Mouse (Mus musculus): Measurements from ENCODE around the gene Epha8. TPM values are rescaled to one million over a fixed set of nuclear protein-coding genes. Genes with fewer than 3 reads are reported as not detected.

The Epha8 gene
- polyA plus RNA-seq (2015; fragmentation: Nextera tagmentation; extraction: Ambion mirVana), result 0.07 and 0.08 TPM in 2 replicates

- WGBS, result 1% methylated on average over 59 of the region's 75 CpGs
- Histone ChIP-seq H3K4me2 (peak within 1 kb of the TSS; percentile 73), H3K9ac (peak within 1 kb of the TSS; percentile 58; the same call in 1 of the 2 replicates), H3K27me3 (replicated peaks) (peaks cover 99% of the 10 kb centered on the region), H3K4me3 (peak within 1 kb of the TSS; percentile 50), H3K9me3 (no peaks in the 10 kb centered on the region), H3K36me3 (no peaks in the 10 kb centered on the region), H3K4me1 (peaks cover 9% of the 10 kb centered on the region; the same call in 1 of the 2 replicates), H3K27ac (replicated peaks) (no peak within 1 kb of the TSS)
- no peak for ATAC-seq (ENCODE audit: extremely low read depth, insufficient number of reproducible peaks, low FRiP score, low TSS enrichment)
Observed at GRCm38 (mm10) chr4:136956751-136957446, at the start of gene Epha8. TSS of gene Epha8 (minus strand) at chr4:136956816.

GRCm38 (mm10) chr4:137001825-137002224 is 45.2 kb upstream of the Epha8 start:
- Histone ChIP-seq H3K36me3 (peaks cover 63% of the 10 kb centered on the region), H3K9ac (no peak overlapping the region), H3K4me1 (no peaks in the 10 kb centered on the region), H3K27ac (replicated peaks) (no peak overlapping the region), H3K4me2 (no peak overlapping the region), H3K9me3 (no peaks in the 10 kb centered on the region), H3K27me3 (replicated peaks) (no peaks in the 10 kb centered on the region), H3K4me3 (no peak overlapping the region)
- 76% methylated on average over 3 of the region's 3 CpGs for WGBS
- no peak for ATAC-seq (ENCODE audit: extremely low read depth, insufficient number of reproducible peaks, low FRiP score, low TSS enrichment)

GRCm38 (mm10) chr4:137001020-137001419 is 44.4 kb upstream of the Epha8 start:
- WGBS, result 92% methylated on average over 7 of the region's 7 CpGs
- H3K9ac ChIP-seq, result no peak overlapping the region

GRCm38 (mm10) chr4:136998371-136998770 is 41.8 kb upstream of the Epha8 start:
- Histone ChIP-seq H3K4me3 (no peak overlapping the region), H3K9me3 (no peaks in the 10 kb centered on the region), H3K4me2 (no peak overlapping the region), H3K36me3 (peaks cover 77% of the 10 kb centered on the region), H3K9ac (no peak overlapping the region), H3K27me3 (replicated peaks) (no peaks in the 10 kb centered on the region), H3K27ac (replicated peaks) (no peak overlapping the region), H3K4me1 (peaks cover 4% of the 10 kb centered on the region; the same call in 1 of the 2 replicates)
- 80% methylated on average over 7 of the region's 7 CpGs for WGBS
- ATAC-seq (ENCODE audit: extremely low read depth, insufficient number of reproducible peaks, low FRiP score, low TSS enrichment), result no peak

More at GRCm38 (mm10) chr4:137001020-137001419, 44.4 kb upstream of the Epha8 start:
- no peaks in the 10 kb centered on the region for H3K9me3 ChIP-seq
- no peak overlapping the region for H3K4me2 ChIP-seq
- no peak overlapping the region for H3K27ac ChIP-seq (replicated peaks)
- H3K4me3 ChIP-seq, result no peak overlapping the region
- H3K27me3 ChIP-seq (replicated peaks), result no peaks in the 10 kb centered on the region
- no peak for ATAC-seq (ENCODE audit: extremely low read depth, insufficient number of reproducible peaks, low FRiP score, low TSS enrichment)
- H3K36me3 ChIP-seq, result peaks cover 63% of the 10 kb centered on the region
- no peaks in the 10 kb centered on the region for H3K4me1 ChIP-seq

GRCm38 (mm10) chr4:136997723-136998345 is 41.2 kb upstream of the Epha8 start:
- Histone ChIP-seq H3K9me3 (no peaks in the 10 kb centered on the region), H3K27me3 (replicated peaks) (no peaks in the 10 kb centered on the region), H3K27ac (replicated peaks) (no peak overlapping the region), H3K4me3 (no peak overlapping the region), H3K9ac (no peak overlapping the region), H3K4me2 (no peak overlapping the region), H3K36me3 (peaks cover 82% of the 10 kb centered on the region), H3K4me1 (peaks cover 5% of the 10 kb centered on the region; the same call in 1 of the 2 replicates)
- 87% methylated on average over 12 of the region's 12 CpGs for WGBS
- ATAC-seq (ENCODE audit: extremely low read depth, insufficient number of reproducible peaks, low FRiP score, low TSS enrichment), result no peak

- Histone ChIP-seq H3K36me3 (peaks cover 91% of the 10 kb centered on the region), H3K9ac (no peak overlapping the region), H3K27ac (replicated peaks) (no peak overlapping the region), H3K4me2 (no peak overlapping the region), H3K4me1 (peaks cover 5% of the 10 kb centered on the region; the same call in 1 of the 2 replicates), H3K27me3 (replicated peaks) (no peaks in the 10 kb centered on the region), H3K4me3 (no peak overlapping the region), H3K9me3 (no peaks in the 10 kb centered on the region)
- no peak for ATAC-seq (ENCODE audit: extremely low read depth, insufficient number of reproducible peaks, low FRiP score, low TSS enrichment)
- WGBS, result 79% methylated on average over 7 of the region's 7 CpGs
Observed at GRCm38 (mm10) chr4:136996933-136997332, 40.3 kb upstream of the Epha8 start.

- 82% methylated on average over 14 of the region's 14 CpGs for WGBS
- Histone ChIP-seq H3K4me3 (no peak overlapping the region), H3K4me1 (peaks cover 5% of the 10 kb centered on the region; the same call in 1 of the 2 replicates), H3K36me3 (peaks cover 96% of the 10 kb centered on the region), H3K27me3 (replicated peaks) (no peaks in the 10 kb centered on the region), H3K27ac (replicated peaks) (no peak overlapping the region), H3K9ac (no peak overlapping the region), H3K4me2 (no peak overlapping the region), H3K9me3 (no peaks in the 10 kb centered on the region)
- no peak for ATAC-seq (ENCODE audit: extremely low read depth, insufficient number of reproducible peaks, low FRiP score, low TSS enrichment)
Observed at GRCm38 (mm10) chr4:136995361-136995760, 38.7 kb upstream of the Epha8 start.

- H3K27me3 ChIP-seq (replicated peaks), result peaks cover 41% of the 10 kb centered on the region
- 57% methylated on average over 9 of the region's 9 CpGs for WGBS
Observed at GRCm38 (mm10) chr4:136981993-136982695, 25.5 kb upstream of the Epha8 start.

GRCm38 (mm10) chr4:136981347-136981746 is 24.7 kb upstream of the Epha8 start:
- ATAC-seq (ENCODE audit: extremely low read depth, insufficient number of reproducible peaks, low FRiP score, low TSS enrichment), result peak; percentile 41; the same call in 1 of the 2 replicates
- 14% methylated on average over 12 of the region's 12 CpGs for WGBS
- H3K36me3 ChIP-seq, result peaks cover 18% of the 10 kb centered on the region
- no peak overlapping the region for H3K9ac ChIP-seq
- no peak overlapping the region for H3K4me2 ChIP-seq
- no peak overlapping the region for H3K4me3 ChIP-seq
- H3K27me3 ChIP-seq (replicated peaks), result peaks cover 48% of the 10 kb centered on the region
- H3K9me3 ChIP-seq, result no peaks in the 10 kb centered on the region
- H3K4me1 ChIP-seq, result no peaks in the 10 kb centered on the region
- no peak overlapping the region for H3K27ac ChIP-seq (replicated peaks)

More at GRCm38 (mm10) chr4:136981993-136982695, 25.5 kb upstream of the Epha8 start:
- Histone ChIP-seq H3K27ac (replicated peaks) (no peak overlapping the region), H3K9me3 (no peaks in the 10 kb centered on the region), H3K9ac (no peak overlapping the region), H3K4me3 (no peak overlapping the region), H3K36me3 (peaks cover 26% of the 10 kb centered on the region), H3K4me1 (no peaks in the 10 kb centered on the region), H3K4me2 (no peak overlapping the region)
- ATAC-seq (ENCODE audit: extremely low read depth, insufficient number of reproducible peaks, low FRiP score, low TSS enrichment), result no peak

GRCm38 (mm10) chr4:136980921-136981320 is 24.3 kb upstream of the Epha8 start:
- no peaks in the 10 kb centered on the region for H3K9me3 ChIP-seq
- WGBS, result 69% methylated on average over 4 of the region's 4 CpGs
- H3K9ac ChIP-seq, result no peak overlapping the region
- H3K4me3 ChIP-seq, result no peak overlapping the region
- H3K4me1 ChIP-seq, result no peaks in the 10 kb centered on the region
- H3K27me3 ChIP-seq (replicated peaks), result peaks cover 53% of the 10 kb centered on the region
- H3K36me3 ChIP-seq, result peaks cover 14% of the 10 kb centered on the region
- H3K4me2 ChIP-seq, result no peak overlapping the region
- H3K27ac ChIP-seq (replicated peaks), result no peak overlapping the region
- no peak for ATAC-seq (ENCODE audit: extremely low read depth, insufficient number of reproducible peaks, low FRiP score, low TSS enrichment)

GRCm38 (mm10) chr4:136977244-136977643 is 20.6 kb upstream of the Epha8 start:
- H3K27ac ChIP-seq (replicated peaks), result no peak overlapping the region
- H3K4me1 ChIP-seq, result no peaks in the 10 kb centered on the region
- no peaks in the 10 kb centered on the region for H3K9me3 ChIP-seq
- H3K27me3 ChIP-seq (replicated peaks), result peaks cover 89% of the 10 kb centered on the region
- H3K4me3 ChIP-seq, result no peak overlapping the region
- ATAC-seq (ENCODE audit: extremely low read depth, insufficient number of reproducible peaks, low FRiP score, low TSS enrichment), result no peak
- 33% methylated on average over 8 of the region's 8 CpGs for WGBS
- no peak overlapping the region for H3K9ac ChIP-seq
- H3K36me3 ChIP-seq, result no peaks in the 10 kb centered on the region
- H3K4me2 ChIP-seq, result no peak overlapping the region

Measured in heart, embryonic 13.5 days (tissue).